Mouse (Mus musculus) splenic B cell, adult 2 months (primary cell): ENCODE results near the gene Pikfyve.
"Not testable (repeated sequence)": the region's sequence is repeated elsewhere in the genome, so short reads cannot be mapped to it uniquely, and the experiment has no call there.

Source experiments
- DNase-seq: peaks from one replicate; pipeline ENCODE4 v3.0.0-alpha.2; 2011; ENCODE audit warnings: low read depth, low spot score
- H3K27me3 ChIP-seq: 2 replicates; pipeline ENCODE4 v1.6.1; 2012; ENCODE audit warnings: mild to moderate bottlenecking, low read length, moderate library complexity, mixed read lengths; ENCODE audit not compliant: control insufficient read depth, poor library complexity, insufficient read depth, severe bottlenecking
- H3K36me3 ChIP-seq: 2 replicates; pipeline ENCODE4 v1.6.1; 2012; ENCODE audit warnings: mild to moderate bottlenecking, low read length, moderate library complexity, mixed read lengths; ENCODE audit not compliant: control insufficient read depth, poor library complexity, insufficient read depth, severe bottlenecking

Pikfyve gene

DNA sequence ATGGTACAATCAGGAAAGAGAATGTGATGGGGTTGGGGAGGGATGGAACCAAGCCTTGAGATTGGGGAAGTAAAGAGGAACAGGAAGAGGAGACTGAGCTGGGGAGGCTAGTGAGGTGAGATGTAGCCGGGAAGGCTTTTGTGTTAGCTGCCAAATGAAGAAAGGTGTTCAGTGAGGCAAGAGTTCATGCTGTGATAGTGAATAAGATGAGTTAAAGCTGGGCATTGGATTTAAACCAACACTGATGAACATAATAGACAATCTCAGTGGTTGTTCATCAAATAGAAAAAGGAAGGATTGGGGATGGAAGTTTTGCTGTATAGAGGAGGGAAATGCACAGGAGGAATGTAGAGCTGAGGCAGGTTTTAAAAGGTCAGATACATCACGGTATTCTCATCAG lies 26.7 kb downstream of the Pikfyve start:
- Histone ChIP-seq H3K36me3 (0 out of 2 replicates have a peak, but pooled peaks cover 4% of the 10 kb centered on the region), H3K27me3 (no peaks in the 10 kb centered on the region)
- DNase-seq: no peak

DNA sequence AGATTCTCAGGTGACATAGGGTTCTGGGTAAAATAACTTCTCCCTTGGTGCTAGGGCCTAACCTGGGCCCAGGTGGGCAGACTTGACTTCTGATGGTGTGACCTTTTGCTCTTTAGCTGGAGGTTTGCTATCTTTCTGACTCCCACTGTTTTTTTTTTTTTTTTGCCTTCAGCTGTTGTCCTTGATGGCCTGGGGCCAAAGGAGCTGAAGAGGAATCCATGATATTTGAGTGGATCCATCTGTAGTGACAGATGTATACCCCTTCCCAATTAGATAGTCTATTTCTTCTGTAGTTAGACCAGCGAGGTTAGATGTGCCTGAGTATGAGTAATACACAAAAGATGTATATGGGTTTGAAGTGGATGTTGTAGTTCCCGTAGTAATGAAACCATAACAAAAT lies 31.1 kb downstream of the Pikfyve start:
- Histone ChIP-seq H3K36me3 (peaks cover 4% of the 10 kb centered on the region; the same call in 1 of the 2 replicates), H3K27me3 (no peaks in the 10 kb centered on the region)
- no peak for DNase-seq

DNA sequence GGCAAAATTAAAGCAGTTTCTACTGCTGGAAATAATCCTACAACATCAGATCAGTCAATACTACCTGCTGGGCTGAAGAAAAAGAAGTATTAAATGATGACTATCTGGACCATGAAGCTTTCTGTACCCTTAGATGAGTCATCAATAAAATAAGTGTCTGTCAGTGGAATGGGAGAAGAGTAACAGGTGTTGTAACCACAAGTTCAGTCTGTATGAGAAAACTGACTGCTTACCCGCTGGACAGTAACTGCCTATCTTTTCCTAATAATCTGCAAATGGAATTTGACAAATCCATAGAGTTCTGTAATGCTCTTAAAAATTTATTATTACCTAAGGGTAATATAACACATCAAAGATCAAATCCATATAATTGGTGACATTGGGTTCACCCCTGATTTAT lies 31.5 kb downstream of the Pikfyve start:
- Histone ChIP-seq H3K27me3 (no peaks in the 10 kb centered on the region), H3K36me3 (peaks cover 4% of the 10 kb centered on the region; the same call in 1 of the 2 replicates)
- no peak for DNase-seq

GRCm38 (mm10) chr1:65223654-65224053 lies 37.2 kb downstream of the Pikfyve start:
- Histone ChIP-seq H3K27me3 (no peaks in the 10 kb centered on the region), H3K36me3 (peaks cover 8% of the 10 kb centered on the region; the same call in 1 of the 2 replicates)
- DNase-seq: no peak

DNA sequence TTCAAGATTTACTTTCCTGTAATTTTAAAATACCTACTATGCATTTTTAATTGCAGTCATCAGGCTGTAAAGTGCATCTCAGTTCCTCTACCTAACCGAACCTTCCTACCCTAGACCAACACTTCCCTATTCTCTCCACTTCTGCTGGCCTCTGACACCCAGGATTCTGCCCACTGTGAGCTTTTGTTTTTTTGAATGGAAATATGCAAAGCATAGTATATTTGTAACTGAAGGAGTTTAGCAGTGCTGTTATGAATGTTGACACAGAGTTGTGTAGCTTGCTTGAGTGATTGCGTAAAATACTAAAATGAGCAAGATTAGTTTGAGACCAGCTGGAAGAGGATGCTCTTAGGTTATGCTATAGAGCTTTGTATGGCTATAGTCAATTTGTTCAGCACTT lies 41.2 kb downstream of the Pikfyve start:
- Histone ChIP-seq H3K27me3 (no peaks in the 10 kb centered on the region), H3K36me3 (peaks cover 4% of the 10 kb centered on the region; the same call in 1 of the 2 replicates)
- peak; percentile 72 for DNase-seq

DNA sequence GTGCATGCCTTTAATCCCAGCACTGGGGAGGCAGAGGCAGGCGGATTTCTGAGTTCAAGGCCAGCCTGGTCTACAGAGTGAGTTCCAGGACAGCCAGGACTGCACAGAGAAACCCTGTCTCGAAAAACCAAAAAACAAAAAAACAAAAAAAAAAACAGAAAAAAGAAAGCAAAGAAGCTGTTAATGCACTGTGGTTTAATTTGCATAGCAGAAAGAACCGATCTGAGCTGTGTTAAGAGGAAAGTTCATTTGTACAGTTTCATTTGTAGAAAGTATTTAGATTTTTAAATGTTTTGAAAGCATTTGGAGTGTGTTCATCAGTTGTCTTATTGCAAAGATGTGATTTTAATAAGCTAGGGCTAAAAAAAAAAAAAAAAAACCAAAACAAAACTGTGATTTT lies 43.3 kb downstream of the Pikfyve start:
- H3K36me3 ChIP-seq, H3K27me3 ChIP-seq: not testable (repeated sequence)
- DNase-seq: peak; percentile 33

- H3K27me3 ChIP-seq: no peaks in the 10 kb centered on the region
- DNase-seq: peak; percentile 25
- 0 out of 2 replicates have a peak, but pooled peaks cover 2% of the 10 kb centered on the region for H3K36me3 ChIP-seq
Observed at GRCm38 (mm10) chr1:65230566-65230965, 44.1 kb downstream of the Pikfyve start.

DNA sequence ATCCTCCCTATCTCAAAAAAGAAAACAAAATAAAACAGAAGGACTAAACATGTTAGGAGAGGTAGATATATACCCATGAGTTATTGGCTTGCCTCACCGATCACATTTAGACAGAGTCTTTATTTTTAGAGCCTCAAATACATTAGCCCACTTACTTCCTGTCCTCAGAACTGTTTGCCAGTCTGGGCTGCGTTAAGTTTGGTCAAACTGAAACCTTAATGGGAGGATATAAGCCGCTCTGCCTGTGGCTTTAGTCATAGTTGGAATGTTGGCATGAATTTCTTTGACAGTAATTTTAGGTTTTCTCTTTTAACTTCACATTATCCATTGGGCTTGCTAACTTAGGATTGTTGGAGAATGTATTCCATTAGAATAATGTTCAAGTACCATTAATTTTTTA lies 51.2 kb downstream of the Pikfyve start:
- peak; percentile 29 for DNase-seq
- Histone ChIP-seq H3K27me3 (no peaks in the 10 kb centered on the region), H3K36me3 (peaks cover 4% of the 10 kb centered on the region; the same call in 1 of the 2 replicates)

- Histone ChIP-seq H3K36me3 (peaks cover 8% of the 10 kb centered on the region; the same call in 1 of the 2 replicates), H3K27me3 (no peaks in the 10 kb centered on the region)
- no peak for DNase-seq
Observed at GRCm38 (mm10) chr1:65245637-65246036, 59.2 kb downstream of the Pikfyve start.

GRCm38 (mm10) chr1:65280461-65280860 lies 94.0 kb downstream of the Pikfyve start:
- H3K27me3 ChIP-seq: no peaks in the 10 kb centered on the region
- DNase-seq: no peak

DNA sequence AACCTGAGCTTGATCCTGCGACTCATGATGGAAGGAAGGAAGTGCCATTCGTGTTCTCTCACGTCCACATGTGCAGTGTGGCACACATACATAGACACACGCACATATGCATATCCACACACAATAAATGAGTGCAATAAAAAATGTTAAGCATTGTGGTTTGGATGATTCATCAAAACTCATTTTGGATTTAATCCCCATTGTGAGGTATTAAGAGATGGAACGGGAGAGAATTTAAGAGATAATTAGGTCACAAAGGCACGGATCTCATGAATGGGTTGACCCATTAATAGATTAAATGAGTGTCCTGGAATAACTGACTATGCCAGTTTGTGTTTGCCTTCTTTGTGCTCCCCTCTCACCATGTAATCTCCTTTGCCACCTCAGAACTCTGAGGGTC lies 95.3 kb downstream of the Pikfyve start, which contains the start of gene Pth2r:
Gene Pth2r, plus strand, starts transcription at position 301 of the 400 bp plus-strand sequence.
- H3K27me3 ChIP-seq: no peaks in the 10 kb centered on the region
- no peaks in the 10 kb centered on the region for H3K36me3 ChIP-seq
- DNase-seq: no peak

More at GRCm38 (mm10) chr1:65280461-65280860, 94.0 kb downstream of the Pikfyve start:
- H3K36me3 ChIP-seq: no peaks in the 10 kb centered on the region; the same call in 1 of the 2 replicates

GRCm38 (mm10) chr1:65282766-65283165 lies 96.3 kb downstream of the Pikfyve start:
- DNase-seq: peak; percentile 61
- no peaks in the 10 kb centered on the region for H3K27me3 ChIP-seq
- no peaks in the 10 kb centered on the region for H3K36me3 ChIP-seq

GRCm38 (mm10) chr1:65308476-65308875 lies 122.0 kb downstream of the Pikfyve start:
- DNase-seq: no peak
- no peaks in the 10 kb centered on the region for H3K36me3 ChIP-seq
- H3K27me3 ChIP-seq: no peaks in the 10 kb centered on the region

DNA sequence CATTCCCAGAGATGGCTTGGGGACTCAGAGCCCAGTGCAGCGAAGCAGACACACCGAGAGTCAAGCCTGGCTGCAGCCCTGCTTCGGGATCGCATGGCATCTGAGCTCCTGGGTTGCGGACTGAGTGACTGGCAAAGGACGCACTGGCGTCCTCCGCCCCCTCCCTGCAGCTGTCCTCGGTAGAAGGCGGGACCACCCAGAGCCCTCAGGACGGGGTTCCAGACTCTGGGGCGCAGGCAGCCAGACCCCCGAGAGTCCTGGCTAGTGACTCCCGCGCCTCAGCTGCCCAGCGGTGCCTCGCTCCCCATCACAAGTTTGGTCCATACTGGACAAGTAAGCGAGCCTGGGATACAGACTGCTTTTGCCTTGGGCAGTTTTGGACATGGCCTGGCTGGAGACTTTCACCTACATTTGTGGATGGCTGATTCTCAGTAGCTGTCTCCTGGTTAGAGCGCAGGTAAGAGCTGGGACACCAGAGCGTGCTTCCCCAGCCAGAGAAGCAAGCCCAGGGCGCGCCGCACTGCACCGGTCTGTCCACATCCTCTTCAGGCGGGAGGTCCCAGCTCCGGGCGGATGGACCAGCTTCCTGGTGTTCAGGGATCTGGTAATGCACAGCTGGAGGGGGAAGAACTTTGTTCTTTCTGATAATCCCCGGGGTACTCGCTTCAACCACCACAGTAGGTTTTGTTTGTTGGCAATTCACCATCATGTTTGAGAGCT lies 124.9 kb downstream of the Pikfyve start:
- no peaks in the 10 kb centered on the region for H3K36me3 ChIP-seq
- DNase-seq: no peak
- H3K27me3 ChIP-seq: no peaks in the 10 kb centered on the region

- Histone ChIP-seq H3K36me3 (no peaks in the 10 kb centered on the region), H3K27me3 (no peaks in the 10 kb centered on the region)
- DNase-seq: peak; percentile 32
Observed at GRCm38 (mm10) chr1:65312118-65312517, 125.6 kb downstream of the Pikfyve start.
